Mouse (Mus musculus): ENCODE measurements around the gene Aff1.

Aff1 gene

DNA sequence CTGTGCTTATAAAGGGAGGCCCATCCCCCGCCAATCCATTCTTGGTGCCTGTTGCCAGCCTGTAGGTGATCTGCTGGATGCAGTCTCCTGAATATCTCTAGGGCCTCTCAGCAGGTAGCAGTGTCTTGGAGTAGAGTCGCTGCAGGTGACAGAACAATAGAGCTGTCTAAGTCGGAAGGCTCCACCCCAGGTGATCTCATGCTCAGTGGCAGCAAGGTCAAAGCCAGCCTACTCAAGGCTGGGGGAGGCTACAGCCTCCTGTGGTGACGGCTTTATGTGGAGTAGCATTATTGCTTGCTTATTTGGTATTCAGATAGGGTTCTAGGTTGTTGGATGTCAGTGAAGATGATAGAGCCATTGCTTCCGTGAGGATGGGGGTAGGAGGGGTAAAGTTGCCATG lies 121.1 kb downstream of the Aff1 start:
- no peak for DNase-seq

DNA sequence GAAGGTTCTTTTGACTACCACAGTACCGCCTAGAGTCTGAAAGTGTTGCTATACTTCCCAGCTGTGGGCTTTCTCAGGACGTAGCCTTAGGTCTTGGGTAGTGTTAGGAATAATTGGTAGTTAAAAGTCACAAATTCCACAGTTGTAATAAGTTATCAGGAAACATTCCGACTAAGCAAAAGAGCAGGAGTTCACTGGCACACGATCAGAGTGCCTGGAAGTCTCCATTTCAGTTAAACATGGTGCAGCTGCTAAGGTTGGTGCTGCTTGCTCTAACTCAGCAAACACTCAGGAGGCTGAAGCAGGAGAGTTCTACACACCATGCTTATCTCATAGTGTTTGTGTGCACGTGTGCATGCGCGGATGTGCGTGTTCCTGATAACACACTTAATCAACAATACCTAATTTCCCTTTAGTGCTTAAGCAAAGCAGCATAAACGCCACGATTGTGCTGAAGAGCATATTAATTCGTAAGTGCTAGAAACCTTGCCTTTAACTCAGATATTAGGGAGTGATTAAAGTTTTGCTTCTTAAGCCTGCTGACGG lies 121.9 kb downstream of the Aff1 start:
- DNase-seq, result no peak

DNA sequence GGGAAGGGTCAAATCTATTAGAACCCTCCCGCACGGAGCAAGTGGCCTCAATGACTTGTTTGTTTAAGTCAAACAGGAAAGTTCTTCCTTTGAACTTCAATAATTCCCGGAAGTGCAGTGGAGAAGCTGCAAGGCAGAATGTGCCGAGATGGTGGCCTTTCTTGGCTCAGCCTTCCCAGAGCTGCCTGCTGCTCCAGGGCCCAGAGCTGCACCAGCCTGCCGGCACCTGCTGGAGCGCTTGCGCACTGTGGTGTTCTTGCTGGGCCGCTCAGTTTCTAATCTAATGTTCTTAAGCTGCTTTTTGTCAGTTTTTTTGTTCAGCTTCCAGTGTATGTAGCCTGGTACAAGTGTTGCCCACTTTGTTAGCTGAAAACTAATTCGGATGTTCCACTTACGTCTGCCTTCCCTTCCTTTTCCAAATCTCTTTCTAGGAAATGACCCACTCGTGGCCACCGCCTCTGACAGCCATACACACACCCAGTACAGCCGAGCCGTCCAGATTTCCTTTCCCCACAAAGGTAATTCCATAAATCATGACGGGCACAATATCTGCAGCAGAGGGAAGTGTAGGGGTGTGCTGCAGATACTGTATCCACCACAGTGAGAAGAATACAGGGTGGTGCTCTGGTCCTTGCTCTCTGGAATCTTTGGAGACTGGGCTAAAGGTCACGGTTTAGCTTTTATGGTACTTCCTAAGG lies 122.5 kb downstream of the Aff1 start:
- peak; percentile 54 for DNase-seq

DNA sequence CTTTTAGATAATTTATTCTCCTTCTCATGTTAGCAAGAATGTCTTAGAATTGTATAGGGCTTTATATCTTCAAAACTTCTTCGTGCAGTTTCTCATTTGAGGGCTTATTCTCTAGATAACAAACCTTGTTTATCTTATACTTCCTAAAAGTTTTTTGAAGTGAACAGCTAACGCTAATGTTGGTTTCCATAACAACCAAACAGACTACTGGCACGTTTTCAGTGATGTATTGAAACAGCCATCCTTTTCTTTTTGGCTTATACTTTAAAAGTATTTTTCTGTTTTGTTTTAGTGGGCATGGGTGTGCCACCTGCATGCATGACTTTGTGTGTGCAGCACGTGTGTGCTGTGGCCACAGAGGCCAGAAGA lies 123.1 kb downstream of the Aff1 start:
- no peak for DNase-seq

DNA sequence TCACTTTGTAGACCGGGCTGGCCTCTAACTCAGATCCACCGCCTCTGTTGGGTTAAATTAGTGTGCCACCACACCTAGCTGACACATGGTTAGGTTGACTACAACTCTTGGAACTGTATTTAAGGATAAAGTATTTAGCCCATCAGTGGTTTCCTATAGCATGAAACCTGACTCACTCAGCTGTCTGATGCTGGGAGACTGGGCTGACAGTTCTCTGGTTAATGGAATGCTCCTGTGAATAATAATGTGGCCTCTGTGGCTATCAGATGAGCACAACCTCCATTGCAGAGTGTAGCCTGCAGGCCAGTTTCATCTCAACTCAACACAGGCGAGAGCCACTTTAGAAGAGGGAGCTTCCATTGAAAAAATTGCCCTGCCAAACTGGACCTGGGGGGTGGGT lies 124.5 kb downstream of the Aff1 start:
- DNase-seq, result no peak

DNA sequence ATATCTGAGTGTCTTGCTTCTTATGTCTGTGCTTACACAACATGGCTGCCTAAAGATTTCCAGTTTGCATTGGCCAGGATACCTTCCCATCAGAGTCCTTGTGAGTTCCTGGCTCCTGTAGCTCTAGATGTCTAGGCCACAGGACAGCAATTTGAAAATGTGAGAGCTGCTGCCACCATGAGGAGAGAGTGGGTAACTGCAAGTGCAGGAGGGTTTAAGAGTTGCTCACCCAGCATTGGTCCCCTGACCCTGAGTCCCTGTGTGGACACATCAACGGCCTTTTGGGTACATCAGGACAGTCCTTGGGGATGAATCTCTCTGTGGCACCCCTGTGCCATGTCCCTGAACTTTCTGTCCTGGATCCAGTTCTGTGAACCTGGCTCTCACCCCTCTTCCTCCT lies 125.6 kb downstream of the Aff1 start:
- DNase-seq, result peak; percentile 82

DNA sequence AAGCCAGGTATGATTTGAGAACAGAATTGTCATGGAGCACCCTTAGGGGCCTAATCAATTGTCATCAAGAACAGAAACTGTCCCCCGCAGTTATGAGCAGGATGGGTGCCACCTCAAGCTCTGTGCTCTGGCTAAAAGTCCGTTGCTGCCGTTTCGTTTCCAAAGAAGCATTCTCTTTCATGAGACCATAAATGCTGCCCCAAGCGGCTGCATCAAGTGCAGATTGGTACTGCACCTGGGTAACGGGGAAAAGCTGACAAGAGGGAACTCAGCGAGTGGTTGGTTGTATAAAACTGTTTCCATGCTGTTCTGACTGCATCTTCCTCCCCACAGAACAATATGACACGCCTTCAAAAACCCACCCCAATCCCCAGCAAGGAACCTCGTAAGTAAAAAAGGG lies 126.4 kb downstream of the Aff1 start:
- DNase-seq, result no peak

DNA sequence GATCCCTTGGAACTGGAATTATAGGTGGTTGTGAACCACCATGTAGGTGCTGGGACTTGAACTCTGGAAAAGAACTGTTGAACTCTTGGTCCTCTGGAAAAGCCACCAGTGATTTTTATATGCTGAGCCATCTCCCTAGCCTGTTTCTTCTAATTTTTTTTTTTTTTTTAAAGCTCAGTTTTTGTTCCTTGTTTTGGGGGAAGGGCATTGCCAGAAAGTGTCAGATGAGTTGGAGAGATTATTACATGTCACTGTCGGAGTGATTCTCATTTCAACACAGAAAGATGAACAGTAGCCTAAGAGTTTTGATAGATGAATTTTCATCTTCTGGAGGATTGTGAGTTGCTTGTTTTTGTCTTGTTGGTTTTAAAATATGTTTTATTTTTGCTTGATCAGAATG lies 127.5 kb downstream of the Aff1 start:
- DNase-seq, result no peak

DNA sequence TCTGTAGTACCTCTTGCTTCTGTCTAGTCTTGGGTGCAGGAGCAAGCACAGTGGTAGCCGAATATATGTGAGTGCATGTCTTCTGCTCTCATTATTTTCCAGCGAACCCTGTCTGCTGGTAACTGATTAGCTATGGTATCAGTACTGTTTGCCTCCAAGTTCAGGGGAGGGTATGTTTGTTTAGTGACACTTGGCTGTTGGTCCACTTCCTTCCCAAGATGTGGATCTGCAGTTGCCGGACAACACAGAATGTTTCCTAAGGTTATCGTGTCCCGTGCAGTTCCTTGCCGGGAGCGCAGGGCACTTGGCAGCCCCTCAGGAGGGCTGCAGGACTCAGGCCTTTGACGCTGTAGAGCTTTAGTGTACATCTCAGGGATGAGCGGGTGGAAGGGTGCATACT lies 128.9 kb downstream of the Aff1 start:
- peak; percentile 30 for DNase-seq

DNA sequence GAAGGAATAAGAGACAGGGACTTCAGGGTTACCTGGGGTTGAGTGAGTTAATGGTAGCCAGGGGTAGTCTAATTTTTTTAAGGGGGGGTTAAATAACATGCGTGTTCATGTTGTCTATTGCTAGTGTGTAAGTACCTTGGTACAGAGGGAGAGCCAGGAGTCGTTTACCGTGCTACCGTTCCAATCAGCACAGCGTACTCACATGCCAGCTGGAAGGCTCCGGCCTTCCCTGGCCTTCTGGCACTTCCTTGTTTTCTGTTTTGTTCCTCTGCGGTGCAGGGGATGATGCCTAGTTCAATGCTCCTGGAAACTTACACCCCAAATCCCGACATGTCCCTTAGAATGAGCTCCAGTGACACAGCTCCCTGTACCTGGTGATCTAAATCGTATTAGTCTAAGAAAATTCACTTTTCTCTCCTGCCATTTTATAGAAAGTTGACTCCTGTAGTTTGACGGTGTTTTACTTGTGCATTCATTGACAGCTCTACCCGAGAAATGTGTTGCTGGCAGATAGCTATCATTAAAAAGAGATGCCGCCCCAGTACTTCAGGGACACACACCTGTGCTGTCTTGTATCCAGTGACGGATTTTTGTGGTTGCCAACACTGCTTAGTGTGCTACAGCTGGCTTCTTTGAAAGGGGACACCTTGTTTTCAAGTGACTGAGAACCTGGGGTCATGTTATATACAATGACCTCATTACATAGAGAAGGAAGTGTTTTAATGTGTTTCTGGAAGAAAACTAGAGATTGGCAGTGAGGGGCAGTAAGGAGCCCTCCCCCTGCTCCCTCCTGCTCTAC lies 129.5 kb downstream of the Aff1 start:
- DNase-seq, result no peak

DNA sequence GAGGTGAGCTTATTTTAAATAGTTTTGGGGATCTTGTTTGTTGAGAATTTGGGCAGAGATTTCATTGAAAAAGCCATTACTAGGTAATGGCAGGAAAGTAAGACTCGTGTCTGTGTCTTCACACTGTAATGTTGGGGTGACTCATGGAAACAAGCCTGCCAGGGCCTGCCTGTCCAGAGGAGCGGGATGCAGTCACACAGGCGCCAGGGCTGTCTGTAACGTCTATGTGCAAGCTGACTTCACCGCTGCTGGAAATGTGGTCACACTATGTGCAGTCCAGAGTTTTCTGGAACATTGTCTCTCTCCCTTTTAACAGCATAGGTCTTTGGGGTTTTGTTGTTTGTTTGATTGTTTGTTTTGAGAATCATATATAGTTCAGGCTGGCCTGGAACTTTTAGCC lies 130.8 kb downstream of the Aff1 start:
- DNase-seq, result no peak

DNA sequence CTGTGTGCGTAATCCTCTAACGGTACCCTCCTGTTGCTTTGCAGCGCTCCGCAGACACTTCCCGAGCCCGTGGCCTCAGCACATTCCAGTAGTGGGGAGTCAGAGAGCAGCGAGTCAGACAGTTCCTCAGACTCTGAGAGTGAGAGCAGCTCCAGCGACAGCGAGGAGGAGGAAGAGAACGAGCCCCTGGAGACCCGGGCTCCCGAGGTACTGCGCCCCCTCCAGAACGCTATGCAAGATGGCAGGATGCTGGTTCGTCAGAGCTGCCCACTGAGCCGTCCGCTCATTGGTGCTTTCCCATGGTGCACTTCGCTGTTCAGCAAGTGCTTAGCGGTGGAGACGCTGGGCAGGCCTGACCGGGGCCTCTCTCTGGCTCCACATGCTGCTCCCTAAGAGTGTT lies 136.1 kb downstream of the Aff1 start:
- DNase-seq, result no peak

DNA sequence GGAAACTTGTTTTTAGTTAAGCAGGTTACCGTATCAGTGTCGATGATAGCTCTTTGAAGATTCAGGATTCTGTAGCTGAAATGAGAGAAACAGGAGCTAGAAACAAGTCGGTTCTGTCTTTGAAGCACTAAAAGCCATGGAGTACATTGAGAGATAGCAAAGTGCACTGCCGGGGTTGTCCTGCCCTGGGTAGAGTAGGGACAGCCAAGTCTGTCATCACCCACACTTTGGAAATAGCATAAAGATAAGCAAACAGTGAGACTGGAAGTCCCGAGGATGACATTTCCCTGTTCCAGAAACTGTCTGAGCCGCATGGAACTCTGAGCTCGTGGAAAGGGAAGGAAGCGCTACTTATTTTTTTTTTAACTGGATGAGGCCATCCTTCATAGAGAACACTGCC lies 136.6 kb downstream of the Aff1 start:
- no peak for DNase-seq

DNA sequence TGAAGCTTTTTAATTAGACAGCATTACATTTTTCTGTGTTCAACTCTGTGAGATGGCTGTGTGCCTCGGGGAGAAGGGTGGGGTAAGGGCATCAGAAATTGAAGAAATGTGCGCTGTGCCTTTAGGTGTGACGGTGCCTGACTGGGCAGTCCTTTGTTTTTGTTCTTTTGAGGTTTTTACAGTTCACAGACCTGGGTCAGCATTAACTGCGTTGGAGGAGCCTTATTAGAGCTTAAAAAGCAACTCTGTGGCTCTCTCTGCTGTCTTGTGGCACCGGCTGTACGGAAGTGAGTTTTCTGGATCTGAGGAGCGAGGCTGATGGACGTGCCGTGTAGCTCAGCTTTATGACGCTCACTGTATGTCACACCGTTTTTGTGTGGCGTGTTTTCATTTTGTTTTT lies 137.0 kb downstream of the Aff1 start:
- DNase-seq, result no peak

DNA sequence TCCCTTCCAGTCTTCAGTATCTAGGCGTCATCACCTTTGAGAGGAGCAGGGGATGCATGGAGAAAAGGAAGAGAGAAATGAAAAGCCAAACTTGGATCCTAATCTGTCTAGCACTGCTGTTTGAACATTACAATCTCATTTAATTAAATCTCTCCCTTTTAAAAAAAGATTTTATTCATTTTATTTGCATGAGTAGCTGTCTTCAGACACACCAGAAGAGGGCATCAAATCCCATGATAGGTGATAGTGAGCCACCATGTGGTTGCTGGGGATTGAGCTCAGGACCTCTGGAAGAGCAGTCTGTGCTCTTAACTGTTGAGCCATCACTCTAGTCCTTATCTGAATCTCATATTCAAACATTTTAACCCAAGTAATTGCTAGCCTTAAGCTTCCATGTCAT lies 138.7 kb downstream of the Aff1 start:
- no peak for DNase-seq

DNA sequence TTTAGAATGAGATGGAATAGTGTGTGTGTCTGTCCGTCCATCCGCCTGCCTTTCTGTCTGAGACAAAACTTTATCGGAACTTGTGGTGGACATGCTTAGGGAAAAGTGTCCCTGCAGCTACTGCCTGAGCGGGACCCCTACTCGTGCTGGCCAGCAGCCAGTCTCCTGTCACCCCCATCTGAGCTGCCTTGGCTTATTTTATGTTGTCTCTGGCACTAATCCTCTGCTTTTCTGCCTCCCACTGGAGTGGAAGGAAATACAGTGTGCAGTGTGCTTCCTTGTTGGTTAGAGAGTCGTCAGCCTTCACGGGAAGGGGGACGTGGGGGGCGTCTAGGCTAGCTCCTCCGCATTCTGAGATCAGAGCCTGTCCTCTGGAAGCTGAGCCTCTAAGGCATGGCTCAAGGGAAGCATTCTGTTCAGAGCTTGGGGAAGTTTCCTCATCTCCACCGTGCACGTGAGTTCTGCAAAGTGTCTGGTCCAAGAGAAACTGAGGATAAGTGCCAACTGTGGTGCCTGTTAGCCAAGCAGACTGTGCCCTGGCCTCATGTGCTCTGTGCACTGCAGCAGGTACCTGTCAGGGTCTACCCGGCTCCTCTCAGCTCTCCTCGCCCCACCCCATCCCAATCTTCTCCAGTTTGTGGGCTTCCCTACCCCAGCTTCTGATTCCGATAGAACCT lies 143.4 kb downstream of the Aff1 start:
- DNase-seq, result no peak

DNA sequence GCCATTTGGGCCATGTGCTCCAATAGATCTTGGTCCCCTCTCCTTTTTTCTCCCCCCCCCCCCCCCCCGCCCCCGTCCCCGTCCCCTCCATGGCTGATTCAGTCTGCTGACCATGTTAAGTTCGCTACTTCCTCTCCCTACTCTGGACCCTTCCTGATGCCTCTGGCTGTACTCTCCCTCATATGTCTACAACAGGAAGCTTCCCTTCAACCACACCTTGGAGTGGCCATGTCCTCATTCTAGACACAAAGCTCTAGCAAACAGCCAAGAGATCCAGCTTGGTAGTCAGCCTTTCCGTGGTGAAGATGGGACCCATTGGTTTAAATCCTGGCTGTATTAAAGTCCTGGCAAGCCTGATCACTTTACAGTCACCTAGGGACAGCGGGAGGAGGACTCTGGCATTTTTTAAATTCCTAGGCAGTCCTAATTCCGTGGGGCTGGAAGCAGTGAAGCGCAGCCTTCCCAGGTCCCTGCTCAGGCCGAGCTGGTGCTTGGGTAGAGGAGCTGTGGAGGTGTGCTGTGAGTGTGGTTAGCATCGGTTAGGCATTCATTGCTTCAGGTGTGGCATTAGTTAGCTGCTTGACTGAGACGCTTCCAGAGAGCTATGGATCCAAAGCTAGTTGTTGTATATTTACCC lies 144.1 kb downstream of the Aff1 start:
- DNase-seq, result no peak

DNA sequence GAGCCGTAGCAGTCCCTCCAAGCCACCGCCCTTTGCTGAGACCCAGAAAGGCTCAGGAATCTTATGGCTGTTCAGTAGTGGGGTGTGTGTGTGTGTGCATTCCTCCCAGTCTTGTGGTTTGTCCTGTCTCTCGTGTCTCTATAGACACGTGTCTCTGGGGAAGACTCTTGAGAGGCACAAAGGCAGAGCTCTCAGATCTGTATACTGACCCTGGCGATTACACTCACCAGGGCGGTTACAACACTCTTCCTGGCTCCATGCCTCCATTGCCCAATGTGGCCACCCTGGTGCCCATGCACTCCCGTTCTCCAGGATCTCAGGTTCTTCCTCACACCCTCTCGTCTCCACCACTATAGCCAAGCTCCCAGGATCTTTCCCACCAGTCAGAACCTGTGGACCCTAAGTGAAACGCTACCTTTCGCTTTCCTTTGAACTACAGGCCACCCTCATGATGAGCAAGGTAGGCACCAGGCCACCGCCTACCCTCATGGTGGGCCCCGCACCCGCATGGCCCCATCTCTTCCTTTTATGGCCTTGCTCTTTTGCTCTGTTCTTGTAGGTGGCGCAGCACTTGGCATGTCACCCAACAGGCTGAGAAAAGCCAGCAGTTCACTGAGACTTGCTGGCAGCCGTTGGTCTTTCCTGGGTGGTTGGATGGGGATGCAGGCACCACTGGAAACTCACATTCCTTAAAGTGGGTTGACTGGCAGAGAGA lies 146.5 kb downstream of the Aff1 start:
- DNase-seq, result peak; percentile 69

DNA sequence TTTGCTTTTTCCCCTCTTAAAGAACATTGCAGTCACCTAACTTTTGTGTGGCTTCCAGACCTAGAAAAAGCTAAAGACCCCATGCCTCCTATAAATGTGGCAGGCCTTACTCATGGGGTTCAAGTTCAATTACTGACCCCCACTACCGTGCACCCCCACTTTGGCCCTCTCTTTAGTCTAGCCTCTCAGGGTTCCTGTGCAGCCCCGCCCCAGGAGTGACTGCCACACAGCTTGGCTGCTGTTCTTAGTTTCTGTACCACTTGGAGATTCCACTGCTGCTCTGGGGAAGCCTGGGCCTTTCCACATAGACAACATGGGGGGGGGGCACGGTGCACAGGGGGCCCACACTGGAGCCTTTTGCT lies 147.1 kb downstream of the Aff1 start:
- DNase-seq, result no peak

DNA sequence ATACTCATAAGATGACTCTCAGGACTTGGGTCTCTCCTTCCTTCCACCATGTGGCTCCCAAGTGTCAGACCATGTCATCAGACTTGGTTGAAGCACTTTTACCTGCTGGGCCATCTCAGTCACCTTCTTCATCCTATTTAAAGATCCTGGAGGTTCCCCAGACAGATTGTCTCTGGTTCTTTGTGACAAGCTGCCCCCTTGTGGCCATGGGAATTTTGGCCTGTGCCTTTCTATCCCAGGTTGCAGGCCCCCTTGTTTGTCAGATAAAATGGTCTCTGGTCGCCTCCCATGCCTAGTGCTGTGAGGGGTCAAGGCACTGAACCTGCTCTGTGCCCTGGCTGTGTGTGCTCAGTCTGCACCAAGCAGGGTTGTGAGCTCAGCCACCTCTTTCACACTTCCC lies 151.8 kb downstream of the Aff1 start:
- DNase-seq, result peak; percentile 67

DNA sequence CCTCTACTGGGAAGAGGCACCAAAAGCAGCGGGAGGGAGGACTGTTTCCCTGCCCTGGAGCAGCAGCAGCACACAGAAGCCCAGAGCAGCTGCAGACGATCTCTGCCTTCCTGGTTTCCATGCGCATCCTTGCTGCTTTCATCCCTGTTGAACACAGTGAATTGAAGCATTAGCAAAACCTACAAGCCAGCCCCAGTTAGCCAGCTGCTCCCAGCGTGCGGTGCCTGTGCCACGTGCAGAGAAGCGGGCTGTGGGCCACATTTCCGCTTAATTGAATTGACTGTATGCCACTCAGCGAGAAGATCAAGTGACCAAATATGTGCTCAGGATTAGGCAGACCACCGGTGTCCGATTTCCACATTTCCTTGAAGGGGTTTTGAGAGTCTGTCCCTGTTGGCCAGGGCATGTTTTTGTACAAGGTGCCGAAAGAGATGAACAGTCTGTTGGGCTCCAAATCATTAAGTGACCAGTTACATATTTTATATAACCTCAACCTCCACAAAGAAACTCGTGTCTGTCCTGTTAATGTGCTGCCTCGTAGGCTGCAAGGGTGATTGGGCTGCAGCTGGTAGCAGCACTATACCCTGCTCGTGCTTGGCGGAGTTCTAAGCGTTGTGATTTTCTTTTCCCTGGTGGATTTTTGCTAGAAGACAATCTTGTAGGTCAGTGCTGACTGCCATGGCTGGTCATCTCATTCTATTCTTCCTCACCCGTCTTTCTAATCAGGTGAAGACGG lies 153.4 kb downstream of the Aff1 start:
- DNase-seq, result no peak

DNA sequence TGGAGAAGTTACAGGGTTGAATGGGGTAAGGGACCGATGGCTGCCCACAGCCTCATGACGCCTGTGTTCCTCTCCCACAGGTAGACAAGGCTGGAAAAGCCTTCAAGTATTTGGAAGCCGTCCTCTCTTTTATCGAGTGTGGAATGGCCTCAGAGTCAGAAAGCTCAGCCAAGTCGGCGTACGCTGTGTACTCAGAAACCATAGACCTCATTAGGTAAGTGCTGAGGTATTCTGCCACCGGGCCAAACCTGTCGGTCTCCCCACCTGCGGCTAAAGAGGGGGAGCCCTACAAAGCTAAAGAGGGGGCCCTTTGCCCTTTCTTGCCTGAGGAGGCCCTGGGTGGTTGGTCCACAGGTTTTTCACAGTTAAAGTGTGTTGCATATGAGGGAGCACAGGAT lies 154.0 kb downstream of the Aff1 start:
- DNase-seq, result no peak
